Mouse (Mus musculus) hindbrain, embryonic 11.5 days (tissue): ENCODE results near the gene Mtln. TPM values are rescaled to one million over a fixed set of nuclear protein-coding genes. Genes with fewer than 3 reads are reported as not detected.

Experiments
- ATAC-seq: fragments of 200-750 bp; cut with Nextera tagmentation; 2 replicates; pipeline ENCODE4 v1.8.0; 2017; ENCODE audit warnings: mild to moderate bottlenecking, moderate TSS enrichment, moderate library complexity; ENCODE audit not compliant: low FRiP score
- DNase-seq: peaks from one replicate; pipeline ENCODE4 v3.0.0-alpha.2; 2015; ENCODE audit warnings: low spot score
- H3K27ac ChIP-seq: fragments of 300-500 bp; sonication (generic); 2 replicates; pipeline ENCODE4 v1.5.1; 2014; ENCODE audit warnings: mild to moderate bottlenecking, low read depth, low read length
- H3K27me3 ChIP-seq: fragments of 300-500 bp; sonication (generic); 2 replicates; pipeline ENCODE4 v1.6.1; 2014; ENCODE audit warnings: mild to moderate bottlenecking, low read length, moderate library complexity, mixed read lengths; ENCODE audit not compliant: control insufficient read depth, insufficient read depth
- H3K36me3 ChIP-seq: fragments of 300-500 bp; sonication (generic); 2 replicates; pipeline ENCODE4 v1.6.1; 2014; ENCODE audit warnings: mild to moderate bottlenecking, low read length, moderate library complexity, mixed read lengths; ENCODE audit not compliant: control insufficient read depth, insufficient read depth
- H3K4me1 ChIP-seq: fragments of 300-500 bp; sonication (generic); replicated peaks from 2 replicates; pipeline ENCODE4 v1.6.1; 2014; ENCODE audit warnings: low read length, mixed read lengths; ENCODE audit not compliant: control insufficient read depth, insufficient read depth
- H3K4me2 ChIP-seq: fragments of 300-500 bp; sonication (generic); replicated peaks from 2 replicates; pipeline ENCODE4 v1.6.1; 2014; ENCODE audit warnings: mild to moderate bottlenecking, low read depth, low read length
- H3K4me3 ChIP-seq: fragments of 300-500 bp; sonication (generic); 2 replicates; pipeline ENCODE4 v1.5.1; 2014; ENCODE audit warnings: low read depth, low read length
- H3K9ac ChIP-seq: fragments of 300-500 bp; sonication (generic); 2 replicates; pipeline ENCODE4 v1.6.1; 2014; ENCODE audit warnings: low read depth, low read length
- H3K9me3 ChIP-seq: fragments of 300-500 bp; sonication (generic); 2 replicates; pipeline ENCODE4 v1.6.1; 2016; ENCODE audit warnings: low read length; ENCODE audit not compliant: control insufficient read depth
- WGBS: fragments of 180-500 bp; shearing (Covaris S2); extraction: QIAGEN DNeasy Blood & Tissue Kit; methylation state at CpG from one replicate; pipeline ENCODE4 v1.1.7; 2014; 5-methylcytosine and 5-hydroxymethylcytosine counted together
- polyA plus RNA-seq: library from polyadenylated mRNA; unstranded; fragments of >200 nt; fragmentation: Nextera tagmentation; extraction: Ambion mirVana; gene quantifications from 2 replicates; pipeline ENCODE4 v1.2.1, GENCODE M21; 2014

The Mtln gene
- polyA plus RNA-seq, 1 experiment from 2014 or later, result 26.9 TPM

DNA sequence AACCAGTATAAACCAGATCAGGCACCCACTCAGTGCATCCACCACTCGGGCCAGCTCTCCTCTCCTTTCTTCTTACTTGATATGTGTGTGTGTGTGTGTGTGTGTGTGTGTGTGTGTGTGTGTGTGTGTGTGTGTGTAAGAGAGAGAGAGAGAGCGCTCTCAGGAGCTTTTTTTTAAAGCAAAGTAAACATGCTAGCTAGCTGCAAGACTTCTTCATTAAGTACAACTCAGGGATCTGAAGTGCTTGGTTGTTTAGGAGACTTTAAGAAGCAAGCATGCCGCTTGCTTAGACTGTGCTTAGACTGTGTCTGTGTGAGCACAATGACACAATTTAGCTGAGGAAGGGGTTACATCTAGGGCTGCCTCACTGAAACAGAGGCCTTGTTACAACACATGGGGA is 49.7 kb downstream of the Mtln start:
- WGBS, result 97% methylated on average over 3 of the region's 3 CpGs
- Histone ChIP-seq H3K9ac (no peak overlapping the region), H3K9me3 (no peaks in the 10 kb centered on the region), H3K4me2 (no peak overlapping the region), H3K36me3 (no peaks in the 10 kb centered on the region), H3K27ac (no peak overlapping the region), H3K27me3 (no peaks in the 10 kb centered on the region), H3K4me3 (no peak overlapping the region), H3K4me1 (no peaks in the 10 kb centered on the region)
- no peak for DNase-seq
- no peak for ATAC-seq

Other genes starting within 250 kb of the Mtln start
- gene Zfp661, start 205.4 kb downstream of the Mtln start, polyA plus RNA-seq, result 7.8 and 9.5 TPM in 2 replicates
- 154 and 157 TPM in 2 replicates for gene Mrps5, start 205.3 kb downstream of the Mtln start, polyA plus RNA-seq
- gene Mal, start 135.8 kb downstream of the Mtln start, polyA plus RNA-seq, result 0.86 and 1.4 TPM in 2 replicates
- gene Mall, start 62.6 kb downstream of the Mtln start, polyA plus RNA-seq, result 1.4 and 1.9 TPM in 2 replicates
- gene Nphp1, start 3.6 kb downstream of the Mtln start, polyA plus RNA-seq, result 23.1 and 30.3 TPM in 2 replicates
- 33.5 and 34.8 TPM in 2 replicates for gene Bub1, start 39.4 kb upstream of the Mtln start, polyA plus RNA-seq
- 0.14 TPM in 1 of 2 replicates, not detected in the other for gene Acoxl, start 46.4 kb upstream of the Mtln start, polyA plus RNA-seq